Mouse (Mus musculus): ENCODE measurements around the gene Ciita.

- TF ChIP-seq POLR2A (IDR thresholded peaks at IDR 0.05; ENCODE audit: borderline replicate concordance, extremely low read depth, low read depth, low read length) (no peak), CTCF (IDR thresholded peaks at IDR 0.05; ENCODE audit: insufficient read depth, low read length) (no peak)
Measured at GRCm38 (mm10) chr16:10486993-10487392, 7.1 kb downstream of the Ciita start.
